Mouse (Mus musculus) thymus, postnatal 36 days (tissue): Measurements from ENCODE around the gene Arpc1a.
"Not testable (repeated sequence)": the region's sequence is repeated elsewhere in the genome, so short reads cannot be mapped to it uniquely, and the experiment has no call there.

Source experiments
- DNase-seq, 2 experiments: peaks; one replicate each; pipeline ENCODE4 v3.0.0; 2022; ENCODE audit warnings: mixed read lengths in 2 of 2

Arpc1a gene

GRCm38 (mm10) chr5:145083632-145084451 is at the start of gene Arpc1a, which contains the start of gene Kpna7:
TSS of gene Arpc1a (plus strand) at chr5:145083830.
TSS of gene Kpna7 (minus strand) at chr5:145084030.
- DNase-seq, result peak; percentile 93 to 95

- peak; percentile 6 to 13 for DNase-seq
Measured at GRCm38 (mm10) chr5:145041628-145042027, 42.0 kb upstream of the Arpc1a start.

- not testable (repeated sequence) for DNase-seq
Measured at GRCm38 (mm10) chr5:145042690-145043089, 40.9 kb upstream of the Arpc1a start, which contains the start of gene 1700018F24Rik. TSS of gene 1700018F24Rik (plus strand) at chr5:145042990.

- not testable (repeated sequence) for DNase-seq
Measured at GRCm38 (mm10) chr5:145054187-145054586, 29.4 kb upstream of the Arpc1a start.

- DNase-seq, result no peak
Measured at GRCm38 (mm10) chr5:145057907-145058306, 25.7 kb upstream of the Arpc1a start.

DNA sequence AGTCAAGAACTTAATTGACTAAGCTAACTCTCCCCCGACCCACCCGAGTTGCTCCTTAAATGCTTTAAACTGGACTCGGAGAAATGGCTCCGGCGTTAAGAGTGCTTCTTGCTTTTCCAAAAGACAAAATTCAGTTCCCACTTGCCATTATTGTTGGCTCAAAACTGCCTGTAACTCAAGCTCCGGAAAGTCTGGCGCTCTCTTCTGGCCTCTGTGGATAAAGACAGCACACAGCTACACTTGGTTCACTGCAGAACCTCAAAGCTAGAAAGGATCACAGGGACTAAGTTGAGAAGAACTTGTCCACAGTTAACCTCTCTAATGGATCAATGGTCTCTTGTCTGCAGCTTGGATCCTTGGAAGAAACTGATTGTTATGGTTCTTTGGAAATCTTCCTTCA is 24.9 kb upstream of the Arpc1a start:
- no peak for DNase-seq

GRCm38 (mm10) chr5:145059524-145059923 is 24.1 kb upstream of the Arpc1a start:
- no peak for DNase-seq

DNA sequence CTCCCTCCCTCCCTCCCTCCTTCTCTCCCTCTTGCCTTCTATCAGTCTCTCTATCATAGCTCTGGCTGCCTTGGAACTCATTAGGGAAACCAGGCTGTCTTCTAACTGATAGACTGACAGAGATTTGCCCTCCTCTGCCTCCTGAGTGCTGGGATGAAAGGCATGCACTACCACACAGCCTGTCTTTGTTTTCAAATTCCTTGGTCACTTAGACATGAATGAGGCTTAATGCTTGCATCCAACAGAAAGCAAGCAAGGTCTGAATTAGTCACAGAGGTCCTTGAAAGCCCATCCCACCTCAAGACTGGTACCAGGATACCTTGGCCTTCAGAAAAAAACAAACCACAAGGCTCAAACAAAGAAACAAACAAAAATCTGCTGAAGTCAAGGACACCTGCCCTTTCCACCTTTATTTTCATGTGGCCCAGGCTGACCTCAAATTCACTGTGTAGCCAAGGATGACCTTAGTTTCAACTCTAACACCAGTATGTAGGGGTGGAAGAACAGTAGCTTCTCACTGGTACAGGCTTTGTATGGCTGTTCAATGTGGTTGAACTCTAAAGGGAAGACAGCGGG is 18.8 kb upstream of the Arpc1a start:
- no peak for DNase-seq

- no peak for DNase-seq
Measured at GRCm38 (mm10) chr5:145068863-145069262, 14.8 kb upstream of the Arpc1a start.

DNA sequence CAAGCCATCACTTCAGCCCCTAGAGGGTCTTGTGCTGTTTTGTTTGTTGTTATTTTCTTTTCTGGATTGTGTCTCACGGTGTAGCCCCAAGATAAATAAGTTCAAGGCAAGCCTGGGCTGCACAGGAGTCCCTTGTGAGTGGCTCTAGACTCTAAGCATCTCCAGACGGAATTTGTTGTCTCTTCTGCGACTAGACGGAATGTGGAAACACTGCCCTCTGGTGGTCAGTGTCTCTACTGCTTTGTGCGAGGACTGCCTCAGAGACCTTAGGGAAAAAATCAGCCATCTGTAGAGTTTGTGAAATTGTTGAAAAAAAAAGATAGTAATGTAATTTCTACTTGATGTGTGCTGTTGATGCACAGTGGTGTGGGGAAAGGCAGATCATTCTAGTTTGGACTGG is 13.9 kb upstream of the Arpc1a start:
- peak; percentile 39 to 62 for DNase-seq

DNA sequence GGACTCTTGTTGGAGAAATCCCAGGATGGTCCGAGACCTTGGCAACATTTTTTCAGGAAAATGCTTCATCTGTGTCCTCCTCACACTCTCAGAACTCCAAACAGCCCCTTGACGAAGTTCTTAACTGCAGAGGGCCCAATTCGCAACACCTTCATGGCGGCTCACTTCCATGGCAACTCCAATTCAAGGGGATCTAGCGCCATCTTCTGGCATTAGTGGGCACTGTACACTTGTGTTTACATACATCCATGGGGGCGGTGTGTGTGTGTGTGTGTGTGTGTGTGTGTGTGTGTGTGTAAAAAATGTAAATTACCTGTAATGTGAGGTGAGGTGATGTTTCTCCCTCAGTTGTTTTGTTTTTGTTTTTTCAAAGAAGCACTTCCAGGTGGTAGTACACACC is 12.3 kb upstream of the Arpc1a start:
- no peak for DNase-seq

DNA sequence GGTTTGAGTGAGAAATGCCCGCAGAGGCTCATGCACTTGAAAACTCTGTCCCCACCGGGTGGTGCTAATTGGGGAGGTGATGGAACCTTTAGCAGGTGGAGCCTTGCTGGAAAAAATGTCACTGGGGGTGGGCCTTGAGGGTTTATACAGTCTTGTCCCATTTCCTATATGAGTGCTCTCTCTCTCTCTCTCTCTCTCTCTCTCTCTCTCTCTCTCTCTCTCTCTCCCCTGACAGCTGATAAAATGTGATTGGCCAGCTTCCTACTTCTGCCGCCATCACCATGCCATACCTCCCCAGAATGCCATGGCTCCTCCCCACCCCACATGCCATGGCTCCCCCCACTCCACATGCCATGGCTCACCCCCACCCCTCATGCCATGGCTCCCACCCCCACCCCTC is 8.5 kb upstream of the Arpc1a start:
- DNase-seq, result no peak

- no peak for DNase-seq
Measured at GRCm38 (mm10) chr5:145081866-145082613, 1.6 kb upstream of the Arpc1a start.

DNA sequence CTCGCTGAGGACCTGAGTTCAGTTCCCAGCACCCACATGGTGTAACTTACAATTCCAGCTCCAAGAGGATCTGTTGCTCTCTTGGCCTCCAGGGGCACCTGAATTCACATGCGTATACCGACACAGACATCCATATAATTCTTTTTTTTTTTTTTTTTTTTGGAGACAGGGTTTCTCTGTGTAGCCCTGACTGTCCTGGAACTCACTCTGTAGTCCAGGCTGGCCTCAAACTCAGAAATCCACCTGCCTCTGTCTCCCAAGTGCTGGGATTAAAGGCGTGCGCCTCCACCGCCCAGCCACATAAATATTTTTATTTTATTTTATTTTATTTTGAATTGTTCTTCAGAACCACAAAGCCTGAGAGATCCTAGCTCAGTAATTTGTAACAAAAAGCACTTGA is 429 bp upstream of the Arpc1a start:
- DNase-seq, result not testable (repeated sequence)

DNA sequence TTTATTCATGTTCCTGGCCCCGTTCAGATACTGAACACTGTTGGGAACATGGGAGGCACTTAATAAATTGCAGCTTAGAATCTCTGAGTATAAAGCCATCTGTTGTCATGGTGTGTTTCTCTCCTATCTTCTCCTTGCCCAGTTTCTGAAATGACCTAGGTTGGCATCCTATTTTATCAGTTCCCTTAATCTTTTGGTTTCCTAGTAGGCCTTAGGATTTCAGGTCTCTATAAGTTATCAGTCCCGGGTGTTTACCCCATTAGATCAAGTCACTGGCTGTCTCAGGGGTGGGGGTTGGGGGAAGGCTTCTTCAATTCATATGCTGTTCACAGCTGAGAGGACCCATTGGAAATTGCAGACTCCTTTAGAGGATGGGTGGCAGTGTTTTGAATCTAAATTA is 1.2 kb downstream of the Arpc1a start:
- no peak for DNase-seq

DNA sequence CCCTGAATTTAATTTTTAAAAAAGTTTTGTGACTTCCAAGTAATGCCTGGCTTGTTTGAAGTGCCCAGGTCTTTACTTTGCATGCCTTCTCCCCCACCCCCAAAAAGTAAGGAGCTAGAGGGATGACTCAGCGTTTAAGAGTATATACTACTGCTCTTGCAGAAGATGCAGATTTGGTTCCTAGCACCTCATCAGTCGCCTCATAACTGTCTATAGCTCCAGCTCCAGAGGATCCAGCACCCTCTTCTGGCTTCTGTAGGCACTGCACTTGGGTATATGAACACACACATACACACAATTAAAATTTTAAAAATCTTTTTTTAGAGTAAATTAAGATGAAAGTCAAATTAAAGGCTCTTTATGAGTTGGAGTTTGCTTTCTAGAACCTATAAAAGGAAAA is 4.6 kb downstream of the Arpc1a start:
- DNase-seq, result no peak

- DNase-seq, result no peak
Measured at GRCm38 (mm10) chr5:145089878-145090277, 6.2 kb downstream of the Arpc1a start.

DNA sequence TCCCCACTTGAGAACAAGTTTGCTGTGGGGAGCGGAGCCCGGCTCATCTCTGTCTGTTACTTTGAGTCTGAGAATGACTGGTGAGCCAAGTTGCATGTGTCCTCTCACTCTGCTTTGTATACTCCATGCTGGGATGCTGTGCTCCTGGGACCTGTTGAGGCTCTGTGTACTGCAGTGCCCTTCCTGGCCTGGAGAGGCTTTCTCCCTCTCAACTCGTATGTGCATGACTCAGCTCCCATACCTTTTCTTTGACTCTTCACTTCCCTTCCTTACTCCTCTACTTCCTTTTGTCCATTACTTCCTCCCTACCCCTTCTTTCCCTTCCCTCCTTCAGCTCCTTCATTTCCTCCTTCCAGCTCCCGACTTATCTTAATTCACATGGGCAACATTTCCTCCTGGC is 12.6 kb downstream of the Arpc1a start:
- DNase-seq, result no peak

DNA sequence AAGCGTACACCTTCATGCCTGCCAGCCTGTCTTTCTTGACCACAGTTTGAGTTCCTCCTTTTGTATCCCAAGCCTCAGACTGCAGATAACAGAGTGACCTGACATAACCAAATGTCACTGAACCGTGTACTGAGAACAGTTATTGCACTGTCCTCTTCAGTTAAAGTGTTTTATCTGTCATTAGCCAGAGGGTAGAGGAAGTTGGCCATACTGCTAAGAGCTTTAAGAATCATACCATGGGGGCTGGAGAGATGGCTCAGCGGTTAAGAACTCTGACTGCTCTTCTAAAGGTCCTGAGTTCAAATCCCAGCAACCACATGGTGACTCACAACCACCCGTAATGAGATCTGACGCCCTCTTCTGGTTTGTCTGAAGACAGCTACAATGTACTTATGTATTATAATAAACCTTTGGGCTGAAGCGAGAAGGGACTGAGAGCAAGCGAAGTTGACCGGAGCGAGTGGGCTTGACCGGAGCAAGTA is 14.8 kb downstream of the Arpc1a start:
- DNase-seq, result no peak

DNA sequence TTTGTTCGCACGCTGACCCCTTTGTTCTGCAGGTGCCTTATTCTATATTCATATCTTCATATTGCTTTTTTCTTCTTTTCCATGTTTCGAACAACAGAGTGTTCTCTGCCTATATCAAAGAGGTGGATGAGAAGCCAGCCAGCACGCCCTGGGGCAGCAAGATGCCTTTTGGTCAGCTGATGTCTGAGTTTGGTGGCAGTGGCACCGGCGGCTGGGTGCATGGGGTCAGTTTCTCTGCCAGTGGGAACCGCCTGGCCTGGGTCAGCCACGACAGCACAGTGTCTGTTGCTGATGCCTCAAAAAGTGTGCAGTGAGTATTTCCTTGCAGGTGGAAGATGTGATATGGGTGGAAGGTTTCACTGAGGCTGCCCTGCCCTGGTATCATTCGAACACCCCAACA is 17.3 kb downstream of the Arpc1a start:
- no peak for DNase-seq

GRCm38 (mm10) chr5:145101451-145101850 is 17.8 kb downstream of the Arpc1a start:
- DNase-seq, result not testable (repeated sequence)

- no peak for DNase-seq
Measured at GRCm38 (mm10) chr5:145102706-145103105, 19.1 kb downstream of the Arpc1a start.

GRCm38 (mm10) chr5:145104328-145104727 is 20.7 kb downstream of the Arpc1a start:
- no peak for DNase-seq
